Mouse (Mus musculus) C2C12 (cell line): ENCODE data around the gene Foxn1.

Source experiments
- CTCF ChIP-seq: IDR thresholded peaks from one replicate; pipeline ENCODE4 v1.5.1; 2011; ENCODE audit not compliant: control insufficient read depth, insufficient read depth, insufficient read length
- FOSL1 ChIP-seq: IDR thresholded peaks from one replicate; pipeline ENCODE4 v1.8.0; 2011; ENCODE audit warnings: mild to moderate bottlenecking, low read length; ENCODE audit not compliant: poor library complexity, insufficient read depth, severe bottlenecking
- MAX ChIP-seq: IDR thresholded peaks from one replicate; pipeline ENCODE4 v1.6.1; 2011; ENCODE audit warnings: mild to moderate bottlenecking, control low read depth
- MYOD1 ChIP-seq: IDR thresholded peaks from one replicate; pipeline ENCODE4 v1.6.1; 2011; ENCODE audit warnings: low read depth; ENCODE audit not compliant: control insufficient read depth, insufficient read length
- MYOG ChIP-seq: IDR thresholded peaks from one replicate; pipeline ENCODE4 v1.6.1; 2011; ENCODE audit not compliant: control insufficient read depth, insufficient read length; ENCODE audit errors: extremely low read depth
- USF1 ChIP-seq: IDR thresholded peaks from one replicate; pipeline ENCODE4 v1.6.1; 2011; ENCODE audit warnings: low read depth, mild to moderate bottlenecking, control low read depth, moderate library complexity

DNA sequence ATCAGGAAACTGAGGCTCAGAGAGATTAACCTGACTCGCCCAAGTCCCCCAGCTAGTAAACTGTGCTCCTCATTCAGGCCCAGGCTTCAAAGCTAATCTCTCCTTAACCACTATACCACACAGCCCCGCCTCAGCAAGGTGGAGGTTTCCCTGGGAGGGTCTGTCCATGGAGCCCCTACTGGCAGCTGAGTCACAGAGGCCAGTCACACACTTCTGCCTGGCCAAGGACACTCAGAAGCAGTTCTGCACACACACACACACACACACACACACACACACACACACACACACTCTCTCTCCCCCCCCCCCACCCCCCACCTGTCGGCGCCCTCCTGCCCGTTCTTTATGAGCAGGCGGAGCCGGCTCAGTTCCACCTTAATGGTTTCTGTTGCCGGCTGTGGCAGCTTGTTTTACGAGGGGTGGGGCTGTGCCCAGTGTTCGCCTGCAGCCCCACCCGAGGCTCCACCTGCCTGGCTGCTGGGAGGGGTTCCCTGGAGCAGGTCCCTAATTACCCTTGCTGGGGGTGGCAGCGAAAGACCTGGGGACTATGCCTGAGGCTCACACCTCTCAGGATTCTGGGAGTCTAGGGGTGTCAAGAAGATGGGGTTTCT lies 8.7 kb downstream of the Foxn1 start:
- TF ChIP-seq CTCF, result no peak
- TF ChIP-seq MYOG, result no peak
- TF ChIP-seq MYOD1, result no peak
- TF ChIP-seq MAX, result no peak
- TF ChIP-seq FOSL1, result no peak
- no peak for TF ChIP-seq USF1
